21 mouse cellular contexts compared by ENCODE assay signal in genomic region chr5:119301539-119301938, GRCm38 (mm10).
A peak's percentile ranks its signal among the peaks of the same experiment; 100 is the strongest.
DNase-seq lines count a peak whose midpoint lies in the region; ATAC-seq and TF ChIP-seq lines count a peak whose summit lies in the region.
"Had no signal": no experiment of that assay in that cellular context is flagged by ENCODE, and none has a peak within 500 bp of the region (broad histone marks: within the 10 kb centered on the region; RNA-seq: fewer than 3 reads in every experiment).

No protein-coding gene starts in this region.

- TF ChIP-seq CTCF in gastrocnemius, adult 2 months (IDR thresholded peaks at IDR 0.05) = no peak

- H3K36me3 ChIP-seq in kidney, embryonic 15.5 days = no peaks in the 10 kb centered on the region
- H3K36me3 ChIP-seq: embryonic facial prominence, embryonic 15.5 days; forebrain, embryonic 10.5 days; hindbrain, embryonic 12.5 days; lung, embryonic 15.5 days; midbrain, embryonic 13.5 days; neural tube, embryonic 15.5 days had no signal

- H3K4me1 ChIP-seq in kidney, embryonic 15.5 days = 0 out of 2 replicates have a peak, but pooled peaks cover 3% of the 10 kb centered on the region
- H3K4me1 ChIP-seq: neural tube, embryonic 15.5 days had no signal

- H3K27me3 ChIP-seq in kidney, embryonic 15.5 days = no peaks in the 10 kb centered on the region
- H3K27me3 ChIP-seq: embryonic facial prominence, embryonic 15.5 days; lung, embryonic 15.5 days; neural tube, embryonic 15.5 days; Patski had no signal

- H3K9ac ChIP-seq in kidney, embryonic 15.5 days = no peak overlapping the region
- H3K9ac ChIP-seq: embryonic facial prominence, embryonic 15.5 days; hindbrain, embryonic 12.5 days; lung, embryonic 15.5 days; midbrain, embryonic 13.5 days; neural tube, embryonic 15.5 days had no signal

- 27% methylated on average over 5 of the region's 5 CpGs for WGBS in kidney, embryonic 15.5 days

- intact Hi-C loops in gastrocnemius, adult 2 months (cut with DNase I) = no loop called here
- intact Hi-C loops in heart, postnatal 10 days (cut with DNase I) = no loop called here

- H3K27ac ChIP-seq in gastrocnemius, adult 2 months = no peak overlapping the region
- H3K27ac ChIP-seq in kidney, embryonic 15.5 days = no peak overlapping the region
- H3K27ac ChIP-seq: embryonic facial prominence, embryonic 15.5 days; forebrain, embryonic 10.5 days; heart, adult 2 months; hindbrain, embryonic 12.5 days; lung, embryonic 15.5 days; midbrain, embryonic 13.5 days; neural tube, embryonic 15.5 days had no signal

- H3K4me2 ChIP-seq in kidney, embryonic 15.5 days = no peak overlapping the region
- H3K4me2 ChIP-seq: embryonic facial prominence, embryonic 15.5 days; hindbrain, embryonic 12.5 days; lung, embryonic 15.5 days; midbrain, embryonic 13.5 days; neural tube, embryonic 15.5 days had no signal

- no peaks in the 10 kb centered on the region for H3K9me3 ChIP-seq in kidney, embryonic 15.5 days (replicated peaks)
- H3K9me3 ChIP-seq: embryonic facial prominence, embryonic 15.5 days; forebrain, embryonic 10.5 days; hindbrain, embryonic 12.5 days; lung, embryonic 15.5 days; midbrain, embryonic 13.5 days; neural tube, embryonic 15.5 days had no signal

- no peak for ATAC-seq in kidney, embryonic 15.5 days (replicated peaks; ENCODE audit: low FRiP score)
- ATAC-seq: midbrain, embryonic 13.5 days; Patski had no signal

- H3K4me3 ChIP-seq in gastrocnemius, adult 2 months = no peak overlapping the region
- H3K4me3 ChIP-seq in kidney, embryonic 15.5 days (replicated peaks) = no peak overlapping the region
- H3K4me3 ChIP-seq: embryonic facial prominence, embryonic 15.5 days; forebrain, embryonic 10.5 days; heart, adult 2 months; hindbrain, embryonic 12.5 days; lung, embryonic 15.5 days; midbrain, embryonic 13.5 days; myocyte; neural tube, embryonic 15.5 days had no signal

- peak; percentile 32 for DNase-seq in gastrocnemius, adult 2 months
- DNase-seq in gastrocnemius, adult 18-20 months (ENCODE audit: low spot score) = no peak
- peak; percentile 15 to 63 for DNase-seq in kidney, postnatal 36 days
- DNase-seq in ES-CJ7 (ENCODE audit: low read depth, low spot score) = peak; percentile 50
- DNase-seq in embryo, embryonic 10.5 days (ENCODE audit: low spot score) = peak; percentile 41
- no peak for DNase-seq in layer of hippocampus, adult 11-12 months (ENCODE audit: low spot score)
- DNase-seq in heart, postnatal 10 days = no peak
- DNase-seq: cerebellum, adult 11-12 months; gastrocnemius, postnatal 14 days; heart, adult 2 months; layer of hippocampus, adult 9-11 months; thymus, adult 2 months had no signal

Comparison
In these comparisons a context has a peak if more than half of its experiments do, and no peak if none do; other contexts are left out.
1. DNase-seq: peak in gastrocnemius, adult 2 months (single experiment), kidney, postnatal 36 days (2 of 2), ES-CJ7 (single experiment) and embryo, embryonic 10.5 days (single experiment); none in gastrocnemius, adult 18-20 months (single experiment), layer of hippocampus, adult 11-12 months (single experiment) and heart, postnatal 10 days (0 of 2).